Mouse (Mus musculus): ENCODE measurements at regions not wholly inside any gene's neighbourhood (a gene's known extent, or its start where the extent isn't known, plus 50 kb on each side); places are given as distances from the start of the nearest gene placed in this dataset.

GRCm38 (mm10) chr6:71012436-71012822 is 56.1 kb downstream of the Foxi3 start:
- H3K4me1 ChIP-seq (ENCODE audit: control insufficient read depth in 1 of 2, insufficient read depth in 2 of 2) = peaks cover 0 to 10% of the 10 kb centered on the region in 2 experiments; a peak in 2 of 4 replicates
- no peak overlapping the region for H3K27ac ChIP-seq (ENCODE audit: insufficient read depth, low read depth)
- no peak overlapping the region for H3K9ac ChIP-seq (ENCODE audit: insufficient read depth, low read depth)
- dilution Hi-C loops (cut with MboI; ENCODE audit: extremely low pct_ligation_motif_present, extremely low pct_unique_long_range_greater_than_20kb, low sequenced_read_pairs) (no loop called here), in situ Hi-C loops (cut with MboI; ENCODE audit: low pct_ligation_motif_present, low pct_unique_long_range_greater_than_20kb, low sequenced_read_pairs) (no loop called here)
- H3K27me3 ChIP-seq (replicated peaks) = peaks cover 9% of the 10 kb centered on the region
- peaks cover 8% of the 10 kb centered on the region for H3K9me3 ChIP-seq (replicated peaks; ENCODE audit: low read length)
- H3K36me3 ChIP-seq (replicated peaks in 1 of 2; ENCODE audit: control insufficient read depth in 1 of 2, insufficient read depth in 1 of 2, low read length in 1 of 2) = no peaks in the 10 kb centered on the region
- peak; percentile 66 for TF ChIP-seq MAX (IDR thresholded peaks at IDR 0.05; ENCODE audit: low read length)
- TF ChIP-seq UBTF (IDR thresholded peaks at IDR 0.05; ENCODE audit: low read depth, low read length) = no peak
- H3K4me3 ChIP-seq (replicated peaks in 1 of 3; ENCODE audit: low read depth in 2 of 3, low read length in 2 of 3, poor library complexity in 1 of 3) = peak overlapping the region in 2 of 3 experiments; percentile 42 to 46
- H3K4me2 ChIP-seq (ENCODE audit: insufficient read depth, low read depth, poor library complexity, severe bottlenecking) = peak overlapping the region; percentile 91
- DNase-seq (ENCODE audit: extremely low read depth) = no peak
- H3K79me2 ChIP-seq (replicated peaks; ENCODE audit: control insufficient read depth, extremely low read depth, insufficient read depth, poor library complexity, severe bottlenecking) = no peaks in the 10 kb centered on the region

- Histone ChIP-seq H3K27me3 (replicated peaks) (peaks cover 9% of the 10 kb centered on the region), H3K4me3 (replicated peaks in 1 of 3; ENCODE audit: low read depth in 2 of 3, low read length in 2 of 3, poor library complexity in 1 of 3) (peak overlapping the region in 2 of 3 experiments; percentile 42 to 46), H3K36me3 (replicated peaks in 1 of 2; ENCODE audit: control insufficient read depth in 1 of 2, insufficient read depth in 1 of 2, low read length in 1 of 2) (no peaks in the 10 kb centered on the region), H3K9ac (ENCODE audit: insufficient read depth, low read depth) (no peak overlapping the region), H3K9me3 (replicated peaks; ENCODE audit: low read length) (peaks cover 8% of the 10 kb centered on the region), H3K4me2 (ENCODE audit: insufficient read depth, low read depth, poor library complexity, severe bottlenecking) (peak overlapping the region; percentile 91), H3K4me1 (ENCODE audit: control insufficient read depth in 1 of 2, insufficient read depth in 2 of 2) (peaks cover 0 to 10% of the 10 kb centered on the region in 2 experiments; a peak in 2 of 4 replicates), H3K79me2 (replicated peaks; ENCODE audit: control insufficient read depth, extremely low read depth, insufficient read depth, poor library complexity, severe bottlenecking) (no peaks in the 10 kb centered on the region), H3K27ac (ENCODE audit: insufficient read depth, low read depth) (no peak overlapping the region)
- dilution Hi-C loops (cut with MboI; ENCODE audit: extremely low pct_ligation_motif_present, extremely low pct_unique_long_range_greater_than_20kb, low sequenced_read_pairs) (no loop called here), in situ Hi-C loops (cut with MboI; ENCODE audit: low pct_ligation_motif_present, low pct_unique_long_range_greater_than_20kb, low sequenced_read_pairs) (no loop called here)
- TF ChIP-seq SMC3 (IDR thresholded peaks at IDR 0.05; ENCODE audit: low read depth, low read length) = peak; percentile 42
- peak; percentile 36; the same call in 1 of the 2 replicates for TF ChIP-seq NRF1 (IDR thresholded peaks at IDR 0.05; ENCODE audit: low read depth, low read length)
- no peak for TF ChIP-seq CHD2 (IDR thresholded peaks at IDR 0.05; ENCODE audit: low read length)
- peak; percentile 24 for TF ChIP-seq RAD21 (IDR thresholded peaks at IDR 0.05; ENCODE audit: low read depth, low read length)
- TF ChIP-seq CTCF (conservative IDR thresholded peaks at IDR 0.05 in 1 of 2, IDR thresholded peaks at IDR 0.05 in 1 of 2; ENCODE audit: low read depth in 2 of 2, low read length in 2 of 2) = peak in 1 of 2 experiments; percentile 68; a peak in 2 of 4 replicates
- TF ChIP-seq USF1 (IDR thresholded peaks at IDR 0.05; ENCODE audit: low read depth, low read length) = no peak
- peak; percentile 43 for DNase-seq (ENCODE audit: extremely low read depth)
Measured at GRCm38 (mm10) chr6:71012823-71013461, 56.6 kb downstream of the Foxi3 start.

- H3K9ac ChIP-seq (ENCODE audit: insufficient read depth, low read depth) = no peak overlapping the region
- H3K4me2 ChIP-seq (ENCODE audit: insufficient read depth, low read depth, poor library complexity, severe bottlenecking) = no peak overlapping the region
- H3K27me3 ChIP-seq (replicated peaks) = peaks cover 9% of the 10 kb centered on the region
- H3K4me3 ChIP-seq (replicated peaks in 1 of 3; ENCODE audit: low read depth in 2 of 3, low read length in 2 of 3, poor library complexity in 1 of 3) = no peak overlapping the region
- no peak overlapping the region for H3K27ac ChIP-seq (ENCODE audit: insufficient read depth, low read depth)
- no peaks in the 10 kb centered on the region for H3K36me3 ChIP-seq (replicated peaks in 1 of 2; ENCODE audit: control insufficient read depth in 1 of 2, insufficient read depth in 1 of 2, low read length in 1 of 2)
- dilution Hi-C loops (cut with MboI; ENCODE audit: extremely low pct_ligation_motif_present, extremely low pct_unique_long_range_greater_than_20kb, low sequenced_read_pairs) = no loop called here
- H3K4me1 ChIP-seq (ENCODE audit: control insufficient read depth in 1 of 2, insufficient read depth in 2 of 2) = peaks cover 0 to 10% of the 10 kb centered on the region in 2 experiments; a peak in 2 of 4 replicates
- in situ Hi-C loops (cut with MboI; ENCODE audit: low pct_ligation_motif_present, low pct_unique_long_range_greater_than_20kb, low sequenced_read_pairs) = no loop called here
- DNase-seq (ENCODE audit: extremely low read depth) = peak; percentile 35
- H3K9me3 ChIP-seq (replicated peaks; ENCODE audit: low read length) = peaks cover 3% of the 10 kb centered on the region
- H3K79me2 ChIP-seq (replicated peaks; ENCODE audit: control insufficient read depth, extremely low read depth, insufficient read depth, poor library complexity, severe bottlenecking) = no peaks in the 10 kb centered on the region
- TF ChIP-seq UBTF (IDR thresholded peaks at IDR 0.05; ENCODE audit: low read depth, low read length) = no peak
- no peak for TF ChIP-seq MAX (IDR thresholded peaks at IDR 0.05; ENCODE audit: low read length)
- no peak for TF ChIP-seq IRF4 (IDR thresholded peaks at IDR 0.05; ENCODE audit: low read depth, low read length)
- TF ChIP-seq RCOR1 (conservative IDR thresholded peaks at IDR 0.05; ENCODE audit: low read depth, low read length) = no peak
- no peak for TF ChIP-seq CHD1 (IDR thresholded peaks at IDR 0.05; ENCODE audit: low read depth, low read length)
- no peak for TF ChIP-seq MEF2A (IDR thresholded peaks at IDR 0.05; ENCODE audit: borderline replicate concordance, low read depth, low read length)
- TF ChIP-seq ELF1 (IDR thresholded peaks at IDR 0.05; ENCODE audit: low read depth, low read length) = no peak
- TF ChIP-seq KAT2A (IDR thresholded peaks at IDR 0.05; ENCODE audit: insufficient replicate concordance, low read length) = no peak
- no peak for TF ChIP-seq ZNF384 (IDR thresholded peaks at IDR 0.05; ENCODE audit: low read depth, low read length)
- peak; percentile 37; the same call in 1 of the 2 replicates for TF ChIP-seq SMC3 (IDR thresholded peaks at IDR 0.05; ENCODE audit: low read depth, low read length)
- peak; percentile 36 for TF ChIP-seq RAD21 (IDR thresholded peaks at IDR 0.05; ENCODE audit: low read depth, low read length)
- TF ChIP-seq EP300 (IDR thresholded peaks at IDR 0.05; ENCODE audit: low read length) = no peak
- no peak for TF ChIP-seq BHLHE40 (IDR thresholded peaks at IDR 0.05; ENCODE audit: low read depth, low read length)
- TF ChIP-seq JUND (conservative IDR thresholded peaks at IDR 0.05; ENCODE audit: low read depth, low read length) = no peak
- TF ChIP-seq USF1 (IDR thresholded peaks at IDR 0.05; ENCODE audit: low read depth, low read length) = no peak
- no peak for TF ChIP-seq ZMIZ1 (IDR thresholded peaks at IDR 0.05; ENCODE audit: low read depth, low read length)
- no peak for TF ChIP-seq TCF12 (IDR thresholded peaks at IDR 0.05; ENCODE audit: low read depth, low read length)
- TF ChIP-seq JUN (IDR thresholded peaks at IDR 0.05; ENCODE audit: insufficient read depth, low read depth, low read length) = no peak
- TF ChIP-seq CTCF (conservative IDR thresholded peaks at IDR 0.05 in 1 of 2, IDR thresholded peaks at IDR 0.05 in 1 of 2; ENCODE audit: low read depth in 2 of 2, low read length in 2 of 2) = peak; percentile 35 to 57; a peak in 3 of 4 replicates
- no peak for TF ChIP-seq TBP (conservative IDR thresholded peaks at IDR 0.05; ENCODE audit: low read depth, low read length)
- no peak for TF ChIP-seq MYC (IDR thresholded peaks at IDR 0.05; ENCODE audit: low read depth, low read length)
- no peak for TF ChIP-seq MAZ (IDR thresholded peaks at IDR 0.05; ENCODE audit: low read depth, low read length)
Measured at GRCm38 (mm10) chr6:71016388-71016787, 60.1 kb downstream of the Foxi3 start.
